27 mouse cellular contexts compared by ENCODE assay signal in genomic region chr9:55246440-55246839, GRCm38 (mm10).
"Had no signal": no experiment of that assay in that cellular context is flagged by ENCODE, and none has a peak within 500 bp of the region (broad histone marks: within the 10 kb centered on the region; RNA-seq: fewer than 3 reads in every experiment).

No protein-coding gene starts in this region.

- H3K9ac ChIP-seq: embryonic facial prominence, embryonic 12.5 days; embryonic facial prominence, embryonic 13.5 days; embryonic facial prominence, embryonic 15.5 days; forebrain, embryonic 12.5 days; forebrain, embryonic 13.5 days; forebrain, embryonic 15.5 days; forebrain, postnatal 0 days had no signal

- H3K9me3 ChIP-seq: embryonic facial prominence, embryonic 10.5 days; embryonic facial prominence, embryonic 12.5 days; embryonic facial prominence, embryonic 13.5 days; embryonic facial prominence, embryonic 15.5 days; forebrain, embryonic 10.5 days; forebrain, embryonic 12.5 days; forebrain, embryonic 13.5 days; forebrain, embryonic 15.5 days had no signal

- H3K27me3 ChIP-seq: embryonic facial prominence, embryonic 12.5 days; embryonic facial prominence, embryonic 13.5 days; embryonic facial prominence, embryonic 15.5 days; forebrain, embryonic 12.5 days; forebrain, embryonic 13.5 days; forebrain, embryonic 15.5 days had no signal

- DNase-seq: cerebellum, adult 9-10 months; cerebellum, adult 9-11 months; cerebellum, postnatal 10 days; cerebellum, postnatal 14 days; cerebellum, postnatal 25 days; cerebellum, postnatal 36 days; embryo, embryonic 11 days; forebrain, postnatal 0 days; gastrocnemius, adult 2 months; gastrocnemius, postnatal 10 days; gastrocnemius, postnatal 14 days; gastrocnemius, postnatal 25 days; gastrocnemius, postnatal 36 days; heart, adult 11 months; heart, adult 18-20 months; heart, adult 2 months had no signal

- H3K36me3 ChIP-seq: embryonic facial prominence, embryonic 10.5 days; embryonic facial prominence, embryonic 12.5 days; embryonic facial prominence, embryonic 13.5 days; embryonic facial prominence, embryonic 15.5 days; forebrain, embryonic 10.5 days; forebrain, embryonic 12.5 days; forebrain, embryonic 15.5 days had no signal

- ATAC-seq: forebrain, embryonic 13.5 days; forebrain, embryonic 14.5 days; forebrain, embryonic 15.5 days; forebrain, embryonic 16.5 days; forebrain, postnatal 0 days had no signal

- H3K4me1 ChIP-seq: embryonic facial prominence, embryonic 10.5 days; embryonic facial prominence, embryonic 12.5 days; embryonic facial prominence, embryonic 13.5 days; embryonic facial prominence, embryonic 15.5 days; forebrain, embryonic 12.5 days; forebrain, embryonic 13.5 days; forebrain, embryonic 15.5 days had no signal

- H3K4me2 ChIP-seq: embryonic facial prominence, embryonic 12.5 days; embryonic facial prominence, embryonic 13.5 days; embryonic facial prominence, embryonic 15.5 days; forebrain, embryonic 12.5 days; forebrain, embryonic 13.5 days; forebrain, embryonic 15.5 days had no signal

- H3K4me3 ChIP-seq: embryonic facial prominence, embryonic 10.5 days; embryonic facial prominence, embryonic 12.5 days; embryonic facial prominence, embryonic 13.5 days; embryonic facial prominence, embryonic 15.5 days; erythroblast, embryonic 14.5 days; forebrain, embryonic 10.5 days; forebrain, embryonic 12.5 days; forebrain, embryonic 13.5 days; forebrain, embryonic 15.5 days; gastrocnemius, adult 2 months; heart, adult 2 months had no signal

- H3K27ac ChIP-seq: embryonic facial prominence, embryonic 10.5 days; embryonic facial prominence, embryonic 12.5 days; embryonic facial prominence, embryonic 13.5 days; embryonic facial prominence, embryonic 15.5 days; forebrain, embryonic 10.5 days; forebrain, embryonic 12.5 days; forebrain, embryonic 13.5 days; forebrain, embryonic 15.5 days; gastrocnemius, adult 2 months; heart, adult 2 months had no signal
